Mouse (Mus musculus) liver, adult 2 months (tissue): Measurements from ENCODE around the gene Rtl1.

Source experiments
- CTCF ChIP-seq: fragments of 200-500 bp; IDR thresholded peaks from 2 replicates; pipeline ENCODE4 v1.5.1; 2011; ENCODE audit warnings: low read depth, low read length, control low read depth
- POLR2A ChIP-seq: fragments of 200-500 bp; IDR thresholded peaks from 2 replicates; pipeline ENCODE4 v1.6.1; 2011; ENCODE audit warnings: low read length, control low read depth; ENCODE audit not compliant: insufficient read depth; ENCODE audit errors: extremely low read depth

DNA sequence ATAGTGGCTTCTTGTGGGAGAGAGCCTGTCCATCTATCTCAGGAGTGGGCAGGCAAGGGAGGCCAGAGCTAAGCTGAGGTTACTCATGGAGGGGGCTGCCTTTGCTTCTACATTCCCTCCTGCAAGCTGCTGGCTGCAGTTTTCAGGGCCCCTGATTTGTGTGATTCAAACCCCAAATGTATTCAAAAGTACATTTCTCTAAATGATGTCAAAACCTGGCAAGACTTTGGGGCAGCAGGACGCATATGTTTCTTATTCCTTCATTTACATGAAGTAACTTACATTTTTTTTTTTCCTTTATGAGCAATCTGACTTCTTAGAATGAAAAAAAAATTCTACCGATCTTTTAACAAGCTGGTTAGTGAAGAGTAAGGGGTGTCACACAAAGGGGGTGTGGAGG, 48.4 kb downstream of the Rtl1 start:
- no peak for TF ChIP-seq CTCF
- TF ChIP-seq POLR2A, result no peak
